Mouse (Mus musculus): ENCODE results near the gene 4933406M09Rik. TPM values are rescaled to one million over a fixed set of nuclear protein-coding genes. Genes with fewer than 3 reads are reported as not detected.

4933406M09Rik gene
- total and polyA plus RNA-seq, 3 experiments, result not detected

GRCm38 (mm10) chr1:134399735-134400134 is 14.0 kb downstream of the 4933406M09Rik start:
- Histone ChIP-seq H3K27me3 (ENCODE audit: control insufficient read depth in 1 of 2, insufficient read depth in 2 of 2, low read length in 2 of 2) (no peaks in the 10 kb centered on the region), H3K4me3 (ENCODE audit: control insufficient read depth in 1 of 2, insufficient read depth in 1 of 2, low read depth in 2 of 2, low read length in 2 of 2) (no peak overlapping the region), H3K4me1 (ENCODE audit: control insufficient read depth in 1 of 2, insufficient read depth in 2 of 2, low read length in 2 of 2) (no peaks in the 10 kb centered on the region), H3K9ac (ENCODE audit: control insufficient read depth, low read depth, low read length, poor library complexity, severe bottlenecking) (no peak overlapping the region), H3K27ac (ENCODE audit: control insufficient read depth, low read depth, low read length) (no peak overlapping the region), H3K36me3 (ENCODE audit: control insufficient read depth in 1 of 2, insufficient read depth in 2 of 2, low read length in 2 of 2) (no peaks in the 10 kb centered on the region), H3K79me2 (ENCODE audit: control insufficient read depth, insufficient read depth, low read length, poor library complexity) (no peaks in the 10 kb centered on the region), H3K9me3 (replicated peaks; ENCODE audit: insufficient read depth, low read length) (no peaks in the 10 kb centered on the region)
- TF ChIP-seq CTCF (IDR thresholded peaks at IDR 0.05 in 2 of 3, conservative IDR thresholded peaks at IDR 0.05 in 1 of 3; ENCODE audit: control insufficient read depth in 1 of 3, insufficient read depth in 1 of 3, low read depth in 2 of 3, low read length in 3 of 3, poor library complexity in 1 of 3, severe bottlenecking in 1 of 3) (peak; percentile 3 to 19 (median 16); a peak in 2 of 6 replicates), EP300 (IDR thresholded peaks at IDR 0.05; ENCODE audit: low read depth in 1 of 2, low read length in 2 of 2) (no peak), SMC3 (IDR thresholded peaks at IDR 0.05; ENCODE audit: low read depth, low read length) (no peak), ETS1 (IDR thresholded peaks at IDR 0.05; ENCODE audit: low read depth, low read length) (no peak), POLR2AphosphoS2 (IDR thresholded peaks at IDR 0.05; ENCODE audit: low read length) (no peak)
- no peak for DNase-seq (ENCODE audit: low read depth, low spot score)

- 0 out of 2 replicates have a peak, but pooled peaks have one; percentile 17 for TF ChIP-seq USF1 (IDR thresholded peaks at IDR 0.05; ENCODE audit: low read depth, low read length)
- TF ChIP-seq ETS1 (IDR thresholded peaks at IDR 0.05; ENCODE audit: low read depth, low read length), result no peak
- peak; percentile 55 for TF ChIP-seq TBP (IDR thresholded peaks at IDR 0.05; ENCODE audit: low read depth, low read length)
- TF ChIP-seq ZMIZ1 (IDR thresholded peaks at IDR 0.05; ENCODE audit: low read depth, low read length), result peak; percentile 78; the same call in 1 of the 2 replicates
- peak; percentile 86 for TF ChIP-seq ZNF384 (IDR thresholded peaks at IDR 0.05; ENCODE audit: low read depth, low read length)
- TF ChIP-seq SMC3 (IDR thresholded peaks at IDR 0.05; ENCODE audit: low read depth, low read length), result no peak
- 0 out of 4 replicates have a peak, but pooled peaks of 1 of the 2 experiments have one; percentile 9 for TF ChIP-seq EP300 (IDR thresholded peaks at IDR 0.05; ENCODE audit: low read depth in 1 of 2, low read length in 2 of 2)
- TF ChIP-seq MAX (IDR thresholded peaks at IDR 0.05; ENCODE audit: low read length), result peak; percentile 40; the same call in 1 of the 2 replicates
- peak; percentile 86 to 90; a peak in 3 of 4 replicates for TF ChIP-seq POLR2A (IDR thresholded peaks at IDR 0.05; ENCODE audit: control insufficient read depth in 1 of 2, insufficient read depth in 1 of 2, low read depth in 1 of 2, low read length in 2 of 2, poor library complexity in 1 of 2)
- 0 out of 2 replicates have a peak, but pooled peaks have one; percentile 21 for TF ChIP-seq TCF12 (IDR thresholded peaks at IDR 0.05; ENCODE audit: low read depth, low read length)
- TF ChIP-seq NELFE (IDR thresholded peaks at IDR 0.05; ENCODE audit: low read depth, low read length), result peak; percentile 89
- peak; percentile 89 for TF ChIP-seq POLR2AphosphoS2 (IDR thresholded peaks at IDR 0.05; ENCODE audit: low read length)
- TF ChIP-seq USF2 (IDR thresholded peaks at IDR 0.05; ENCODE audit: borderline replicate concordance in 1 of 2, insufficient read depth in 1 of 2, low read depth in 1 of 2, low read length in 2 of 2), result no peak
- TF ChIP-seq HCFC1 (IDR thresholded peaks at IDR 0.05; ENCODE audit: low read depth, low read length), result peak; percentile 64; the same call in 1 of the 2 replicates
- TF ChIP-seq UBTF (IDR thresholded peaks at IDR 0.05; ENCODE audit: borderline replicate concordance, insufficient read depth, low read depth, low read length), result no peak
- TF ChIP-seq JUND (IDR thresholded peaks at IDR 0.05; ENCODE audit: low read depth, low read length), result no peak
- TF ChIP-seq POLR2AphosphoS5 (IDR thresholded peaks at IDR 0.05; ENCODE audit: borderline replicate concordance, low read depth, low read length), result no peak
- TF ChIP-seq ZC3H11A (IDR thresholded peaks at IDR 0.05; ENCODE audit: low read depth, low read length), result no peak
- no peak for TF ChIP-seq GABPA (IDR thresholded peaks at IDR 0.05; ENCODE audit: low read depth, low read length)
- no peak for TF ChIP-seq MEF2A (IDR thresholded peaks at IDR 0.05; ENCODE audit: extremely low read depth, insufficient replicate concordance, low read depth, low read length, poor library complexity, severe bottlenecking)
- peak within 1 kb of the TSS; percentile 88 for H3K9ac ChIP-seq (ENCODE audit: control insufficient read depth, low read depth, low read length, poor library complexity, severe bottlenecking)
- peaks cover 21 to 28% of the 10 kb centered on the region in 2 experiments; a peak in 3 of 4 replicates for H3K36me3 ChIP-seq (ENCODE audit: control insufficient read depth in 1 of 2, insufficient read depth in 2 of 2, low read length in 2 of 2)
- peak within 1 kb of the TSS; percentile 91 for H3K27ac ChIP-seq (ENCODE audit: control insufficient read depth, low read depth, low read length)
- peaks cover 4 to 16% of the 10 kb centered on the region in 2 experiments; a peak in 2 of 4 replicates for H3K4me1 ChIP-seq (ENCODE audit: control insufficient read depth in 1 of 2, insufficient read depth in 2 of 2, low read length in 2 of 2)
- DNase-seq (ENCODE audit: low read depth, low spot score), result peak; percentile 92
- peak within 1 kb of the TSS; percentile 86 to 89 for H3K4me3 ChIP-seq (ENCODE audit: control insufficient read depth in 1 of 2, insufficient read depth in 1 of 2, low read depth in 2 of 2, low read length in 2 of 2)
- no peaks in the 10 kb centered on the region for H3K9me3 ChIP-seq (replicated peaks; ENCODE audit: insufficient read depth, low read length)
- peaks cover 21% of the 10 kb centered on the region for H3K79me2 ChIP-seq (ENCODE audit: control insufficient read depth, insufficient read depth, low read length, poor library complexity)
- H3K27me3 ChIP-seq (ENCODE audit: control insufficient read depth in 1 of 2, insufficient read depth in 2 of 2, low read length in 2 of 2), result no peaks in the 10 kb centered on the region
These were observed 20.0 kb downstream of the 4933406M09Rik start, which contains the start of gene Cyb5r1 for GRCm38 (mm10) chr1:134405509-134406413. Gene Cyb5r1 (plus strand): TSS chr1:134405559.

All from MEL (cell line).